Mouse (Mus musculus): ENCODE measurements around the gene Bpifb5.
"Not testable (repeated sequence)": the region's sequence is repeated elsewhere in the genome, so short reads cannot be mapped to it uniquely, and the experiment has no call there.

Bpifb5 gene

DNA sequence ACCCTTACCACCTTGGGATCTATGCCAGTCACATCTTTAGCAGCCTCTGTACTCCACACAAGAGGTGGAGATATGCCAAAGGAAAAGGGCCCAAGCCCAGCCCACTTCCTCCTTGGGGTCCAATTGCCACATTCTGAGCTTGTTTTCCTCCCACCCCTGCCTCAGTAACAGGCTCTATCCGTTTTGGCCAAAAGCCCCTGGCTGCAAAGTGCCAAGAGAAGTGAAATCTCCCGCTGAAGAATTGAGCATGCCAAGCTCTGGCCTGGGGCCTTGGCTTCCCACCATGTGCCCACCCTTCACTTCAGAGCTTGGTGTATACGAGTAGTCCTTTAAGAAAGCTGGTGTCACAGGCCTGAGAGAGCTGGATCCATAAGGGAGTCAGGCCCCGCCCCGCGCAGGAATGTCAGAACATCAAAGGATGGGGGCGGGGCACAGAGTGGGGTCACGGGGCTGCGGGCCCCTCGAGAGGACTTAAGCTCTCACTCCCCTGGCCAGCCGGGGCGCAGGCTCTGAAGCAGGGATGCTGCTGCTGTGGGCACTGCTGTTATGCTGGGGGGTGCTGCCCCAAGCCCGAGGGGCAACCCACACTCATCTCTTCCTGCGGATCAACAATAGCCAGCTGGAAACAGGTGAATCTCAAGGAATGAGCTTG is at the start of gene Bpifb5:
Gene Bpifb5 (plus strand): TSS at position 478 of the 652 bp plus-strand sequence.
- no peak for DNase-seq (ENCODE audit: low read depth)

- not testable (repeated sequence) for DNase-seq (ENCODE audit: low read depth)
These were observed 41.6 kb upstream of the Bpifb5 start for GRCm38 (mm10) chr2:154181900-154182299.

GRCm38 (mm10) chr2:154183061-154183460 is 40.5 kb upstream of the Bpifb5 start:
- not testable (repeated sequence) for DNase-seq (ENCODE audit: low read depth)

DNA sequence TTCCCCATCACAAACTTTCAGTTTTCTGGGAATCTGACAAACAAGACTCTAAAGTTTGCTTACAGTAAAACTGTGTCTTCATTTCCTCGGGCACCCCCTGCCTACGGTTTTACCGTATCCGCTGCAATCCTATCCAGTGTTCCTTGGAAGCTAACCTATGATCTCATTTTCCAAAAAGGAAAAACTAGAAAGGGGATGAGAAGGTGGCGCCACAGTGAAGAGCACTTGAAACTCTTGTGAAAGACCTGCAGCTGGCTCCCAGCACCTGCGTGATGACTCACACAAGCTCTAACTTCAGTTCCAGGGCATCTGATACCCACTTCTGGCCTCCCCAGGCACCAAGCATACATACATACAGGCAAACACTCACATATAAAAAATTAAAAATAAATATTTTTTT is 38.2 kb upstream of the Bpifb5 start:
- DNase-seq (ENCODE audit: low read depth) = no peak

DNA sequence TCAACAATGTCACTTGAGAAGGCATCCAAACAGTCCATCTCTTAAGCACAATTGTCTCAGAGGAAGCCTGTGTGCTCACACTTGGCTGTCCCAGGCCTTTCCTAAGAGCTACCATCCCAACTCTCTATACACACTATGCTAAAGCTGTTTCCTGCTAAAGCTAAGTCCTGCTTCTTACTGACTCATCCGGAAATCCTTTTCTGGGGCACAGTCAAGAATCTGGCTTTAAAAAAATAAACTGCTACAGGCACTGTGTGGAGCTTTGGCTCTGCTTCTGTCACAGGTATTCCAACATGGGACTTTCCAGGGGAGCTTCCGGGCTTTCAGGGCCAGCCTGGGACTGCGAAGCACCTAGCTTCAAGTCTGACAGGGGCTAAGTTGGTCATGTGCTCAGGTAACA is 37.8 kb upstream of the Bpifb5 start:
- DNase-seq (ENCODE audit: low read depth) = no peak

GRCm38 (mm10) chr2:154187468-154187867 is 36.1 kb upstream of the Bpifb5 start:
- DNase-seq (ENCODE audit: low read depth) = peak; percentile 11

DNA sequence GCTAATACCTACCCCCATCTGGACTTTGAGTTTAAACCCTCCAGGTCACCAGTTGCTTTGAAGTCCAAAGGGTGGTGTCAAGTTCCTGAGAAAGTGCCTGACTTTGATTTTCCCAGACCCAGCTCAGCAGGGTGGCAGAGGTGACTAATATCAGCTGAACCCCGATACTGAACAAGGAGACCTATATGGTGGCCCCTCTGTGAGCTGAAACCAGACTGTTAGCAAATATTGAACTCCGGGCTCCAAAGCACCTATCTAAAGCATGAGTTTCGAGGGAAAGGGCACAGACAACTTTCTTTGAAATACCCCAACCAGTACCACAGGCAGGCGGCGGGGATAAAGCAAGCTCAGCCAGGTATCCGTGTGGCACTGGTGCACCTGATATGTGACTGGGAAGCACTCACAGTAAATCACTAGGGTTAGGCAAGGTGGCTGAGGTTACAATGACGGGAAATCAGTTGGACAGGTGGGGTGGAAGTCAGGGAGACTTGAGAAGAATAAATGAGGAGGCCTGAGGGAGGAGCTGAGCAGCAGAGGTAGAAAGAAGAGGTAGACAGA is 33.6 kb upstream of the Bpifb5 start:
- no peak for DNase-seq (ENCODE audit: low read depth)

- DNase-seq (ENCODE audit: low read depth) = no peak
These were observed 32.8 kb upstream of the Bpifb5 start, which contains the start of gene Bpifb1 for GRCm38 (mm10) chr2:154190546-154191258. Gene Bpifb1 (plus strand): TSS chr2:154190818.

GRCm38 (mm10) chr2:154192141-154192540 is 31.4 kb upstream of the Bpifb5 start:
- no peak for DNase-seq (ENCODE audit: low read depth)

- DNase-seq (ENCODE audit: low read depth) = no peak
These were observed 30.5 kb upstream of the Bpifb5 start for GRCm38 (mm10) chr2:154193071-154193470.

DNA sequence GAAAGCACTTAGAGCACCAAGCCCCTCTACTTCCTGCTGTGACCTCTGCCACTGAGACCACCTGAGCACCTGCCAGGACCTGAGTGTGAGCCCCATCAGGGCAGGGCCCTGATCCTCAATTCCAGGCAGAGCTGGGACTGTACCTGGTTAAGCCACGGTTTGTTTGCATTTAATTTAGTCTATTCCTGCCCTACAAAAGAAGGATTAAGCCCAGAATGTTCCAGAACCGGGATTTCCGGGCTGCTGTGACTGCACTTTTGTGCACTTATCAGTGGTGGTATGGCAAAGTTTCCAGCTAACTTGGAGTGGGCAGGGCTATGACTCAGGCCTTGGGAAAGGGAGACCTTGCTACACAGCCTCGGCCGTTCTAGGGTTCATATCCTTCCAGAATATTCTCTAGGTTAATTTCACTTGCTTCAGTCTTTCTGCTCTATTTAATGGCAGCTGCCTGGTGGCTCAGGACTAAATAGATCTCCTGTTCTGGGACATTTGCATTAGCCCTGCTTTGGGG is 29.5 kb upstream of the Bpifb5 start:
- no peak for DNase-seq (ENCODE audit: low read depth)

- no peak for DNase-seq (ENCODE audit: low read depth)
These were observed 26.5 kb upstream of the Bpifb5 start for GRCm38 (mm10) chr2:154197036-154197435.

DNA sequence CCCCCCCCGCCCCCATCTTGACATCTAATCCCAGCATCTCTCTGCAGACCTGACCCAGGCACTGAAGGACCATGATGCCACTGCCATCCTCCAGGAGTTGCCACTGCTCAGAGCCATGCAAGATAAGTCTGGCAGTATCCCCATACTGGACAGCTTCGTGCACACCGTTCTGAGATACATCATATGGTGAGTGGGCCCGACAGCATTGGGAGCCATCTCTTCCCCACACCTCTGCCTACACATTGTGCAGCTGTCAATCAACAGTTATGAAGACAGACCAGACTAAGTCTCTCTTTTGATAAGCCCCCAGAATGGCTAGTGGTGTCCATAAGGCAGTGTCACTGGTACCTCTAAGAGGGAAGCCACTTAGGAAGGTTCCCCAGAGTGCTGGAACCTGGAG is 18.9 kb upstream of the Bpifb5 start:
- no peak for DNase-seq (ENCODE audit: low read depth)

GRCm38 (mm10) chr2:154206908-154207307 is 16.6 kb upstream of the Bpifb5 start:
- DNase-seq (ENCODE audit: low read depth) = peak; percentile 14

GRCm38 (mm10) chr2:154209112-154209511 is 14.4 kb upstream of the Bpifb5 start:
- peak; percentile 8 for DNase-seq (ENCODE audit: low read depth)

GRCm38 (mm10) chr2:154211121-154211520 is 12.4 kb upstream of the Bpifb5 start:
- DNase-seq (ENCODE audit: low read depth) = no peak

GRCm38 (mm10) chr2:154211881-154212280 is 11.7 kb upstream of the Bpifb5 start:
- DNase-seq (ENCODE audit: low read depth) = no peak

- DNase-seq (ENCODE audit: low read depth) = peak; percentile 67
These were observed 8.4 kb upstream of the Bpifb5 start for GRCm38 (mm10) chr2:154215191-154215590.

DNA sequence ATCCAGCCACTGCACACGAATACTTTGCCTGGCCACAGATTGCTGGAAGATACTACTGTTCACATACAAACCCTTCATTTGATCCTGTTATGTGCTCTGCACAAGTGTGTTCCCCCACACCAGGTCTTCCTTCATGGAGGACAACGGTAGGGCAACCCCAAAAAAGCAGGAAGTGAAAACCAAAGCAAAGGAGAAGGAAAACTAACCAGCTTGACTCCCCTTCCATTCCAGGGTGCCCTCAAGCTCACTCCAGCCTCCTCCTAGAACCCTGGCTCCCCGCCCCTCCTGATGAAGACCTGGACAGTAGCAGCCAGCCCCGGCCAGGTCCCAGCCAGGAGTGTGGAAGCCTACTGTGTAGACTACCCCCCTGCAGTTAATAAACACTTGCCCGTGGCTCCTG is 3.6 kb upstream of the Bpifb5 start:
- no peak for DNase-seq (ENCODE audit: low read depth)

DNA sequence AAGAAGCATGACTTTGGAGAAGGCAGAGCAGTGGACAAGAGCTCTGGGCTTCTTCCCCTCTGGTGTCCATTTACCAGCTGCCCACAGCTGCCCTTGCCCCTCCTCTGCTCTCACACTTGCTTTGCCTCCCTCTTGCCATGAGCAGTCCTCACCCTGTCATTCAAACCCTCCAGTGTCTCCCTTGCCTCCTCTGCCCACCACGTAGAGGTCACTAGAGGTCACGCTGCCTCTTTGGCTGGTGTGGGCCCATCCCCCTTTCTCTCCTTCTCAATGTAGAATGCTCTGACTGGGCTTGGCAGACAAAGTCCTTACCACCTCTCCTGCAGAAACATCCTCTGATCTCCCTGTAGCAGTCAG is 353 bp downstream of the Bpifb5 start:
- no peak for DNase-seq (ENCODE audit: low read depth)

DNA sequence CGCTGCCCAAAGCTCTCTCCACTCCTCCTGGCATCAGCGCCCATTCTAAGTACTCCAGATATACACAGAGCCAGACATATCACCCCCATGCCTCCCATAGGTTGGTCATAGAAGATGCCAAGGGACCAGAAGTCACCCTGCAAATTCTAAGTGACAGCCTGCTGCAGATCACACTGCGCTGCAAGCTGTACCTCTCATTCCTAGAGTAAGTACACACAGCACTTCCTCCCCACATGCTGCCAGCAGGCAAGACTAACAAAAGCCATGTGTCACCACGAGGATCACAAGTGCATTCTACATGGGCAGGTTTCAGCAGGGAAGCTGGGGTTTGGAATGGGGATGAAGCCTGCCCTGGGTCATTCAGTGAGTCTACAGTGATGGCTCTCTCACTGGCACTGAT is 3.4 kb downstream of the Bpifb5 start:
- DNase-seq (ENCODE audit: low read depth) = no peak

DNA sequence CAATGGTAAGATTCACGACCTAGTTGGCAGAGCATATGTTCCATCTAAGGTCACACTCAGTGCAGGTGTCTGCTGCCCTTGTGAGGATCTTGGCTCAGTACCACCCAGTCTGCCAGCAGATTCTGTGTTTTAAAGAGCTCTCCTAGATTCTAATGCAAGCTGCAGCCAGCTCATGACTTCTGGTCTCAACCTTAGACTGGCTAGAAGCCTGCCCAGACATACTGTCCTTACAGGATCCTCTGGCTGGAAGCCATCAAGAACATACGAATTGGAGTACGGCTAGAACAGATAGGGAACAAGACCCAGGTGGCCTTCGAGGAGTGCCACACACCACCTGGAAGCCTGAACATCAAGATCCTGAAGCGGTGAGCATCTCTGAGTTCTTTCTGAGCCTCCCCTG is 4.3 kb downstream of the Bpifb5 start:
- DNase-seq (ENCODE audit: low read depth) = no peak

GRCm38 (mm10) chr2:154233426-154233825 is 9.9 kb downstream of the Bpifb5 start:
- no peak for DNase-seq (ENCODE audit: low read depth)
